Mouse (Mus musculus) hindbrain, embryonic 13.5 days (tissue): ENCODE measurements around the gene Sart3. TPM values are rescaled to one million over a fixed set of nuclear protein-coding genes. Genes with fewer than 3 reads are reported as not detected.
"Not testable (repeated sequence)": the region's sequence is repeated elsewhere in the genome, so short reads cannot be mapped to it uniquely, and the experiment has no call there.

Experiments
- ATAC-seq: fragments of 200-750 bp; cut with Nextera tagmentation; 2 replicates; pipeline ENCODE4 v1.8.0; 2017; ENCODE audit warnings: moderate TSS enrichment; ENCODE audit not compliant: low FRiP score
- H3K27ac ChIP-seq: fragments of 300-500 bp; sonication (generic); 2 replicates; pipeline ENCODE4 v1.5.1; 2015; ENCODE audit warnings: inconsistent platforms, mild to moderate bottlenecking, moderate library complexity
- H3K27me3 ChIP-seq: fragments of 300-500 bp; sonication (generic); 2 replicates; pipeline ENCODE4 v1.6.1; 2015; ENCODE audit warnings: mild to moderate bottlenecking, inconsistent platforms
- H3K36me3 ChIP-seq: fragments of 300-500 bp; sonication (generic); 2 replicates; pipeline ENCODE4 v1.6.1; 2015; ENCODE audit warnings: mild to moderate bottlenecking, inconsistent platforms
- H3K4me1 ChIP-seq: fragments of 300-500 bp; sonication (generic); replicated peaks from 2 replicates; pipeline ENCODE4 v1.6.1; 2015; ENCODE audit warnings: inconsistent platforms
- H3K4me2 ChIP-seq: fragments of 300-500 bp; sonication (generic); 2 replicates; pipeline ENCODE4 v1.6.1; 2015; ENCODE audit warnings: inconsistent platforms, mild to moderate bottlenecking, moderate library complexity
- H3K4me3 ChIP-seq: fragments of 300-500 bp; sonication (generic); 2 replicates; pipeline ENCODE4 v1.5.1; 2015; ENCODE audit warnings: mild to moderate bottlenecking, inconsistent platforms
- H3K9ac ChIP-seq: fragments of 300-500 bp; sonication (generic); 2 replicates; pipeline ENCODE4 v1.6.1; 2015; ENCODE audit warnings: mild to moderate bottlenecking, inconsistent platforms
- H3K9me3 ChIP-seq: fragments of 300-500 bp; sonication (generic); 2 replicates; pipeline ENCODE4 v1.6.1; 2016; ENCODE audit warnings: inconsistent platforms
- WGBS: fragments of 180-500 bp; shearing (Covaris S2); methylation state at CpG from one replicate; pipeline ENCODE4 v1.1.7; 2015; 5-methylcytosine and 5-hydroxymethylcytosine counted together
- polyA plus RNA-seq: library from polyadenylated mRNA; unstranded; fragments of >200 nt; fragmentation: Nextera tagmentation; extraction: Ambion mirVana; gene quantifications from 2 replicates; pipeline ENCODE4 v1.2.1, GENCODE M21; 2015

Sart3 gene
- 44.0 and 46.0 TPM in 2 replicates for polyA plus RNA-seq

DNA sequence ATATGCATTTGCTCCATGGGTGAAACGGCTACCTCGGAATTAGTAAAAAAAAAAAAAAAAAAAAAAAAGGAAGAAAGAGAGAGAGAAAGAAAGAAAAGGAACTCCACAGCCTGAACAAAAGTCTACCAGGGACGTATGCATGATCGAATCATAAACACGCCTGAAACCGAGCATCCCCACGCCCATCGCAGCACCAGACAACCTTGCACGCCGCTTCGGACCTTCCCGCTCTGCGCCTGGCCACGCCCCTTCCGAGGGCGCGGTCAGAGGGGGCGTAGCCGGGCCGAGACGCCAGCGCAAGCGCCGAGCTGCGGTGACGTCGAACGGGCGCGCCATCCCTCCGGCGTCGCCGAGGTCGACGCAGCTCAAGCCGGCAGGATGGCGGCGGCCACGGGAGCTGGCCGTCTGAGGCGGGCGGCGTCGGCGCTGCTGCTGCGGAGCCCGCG lies at the start of gene Sart3, which contains the start of gene Iscu:
Gene Sart3 (minus strand): TSS at position 61 of the 446 bp plus-strand sequence.
Gene Iscu (plus strand): TSS at position 299 of the 446 bp plus-strand sequence.
- peak; percentile 80 for ATAC-seq
- H3K27ac ChIP-seq: peak within 1 kb of the TSS; percentile 99
- no peaks in the 10 kb centered on the region for H3K9me3 ChIP-seq
- H3K36me3 ChIP-seq: peaks cover 49% of the 10 kb centered on the region
- no peaks in the 10 kb centered on the region for H3K27me3 ChIP-seq
- peak within 1 kb of the TSS; percentile 99 for H3K4me3 ChIP-seq
- peaks cover 36% of the 10 kb centered on the region for H3K4me1 ChIP-seq
- under 1% methylated on average over 40 of the region's 49 CpGs for WGBS
- peak within 1 kb of the TSS; percentile 96 for H3K9ac ChIP-seq
- peak within 1 kb of the TSS; percentile 95 for H3K4me2 ChIP-seq

DNA sequence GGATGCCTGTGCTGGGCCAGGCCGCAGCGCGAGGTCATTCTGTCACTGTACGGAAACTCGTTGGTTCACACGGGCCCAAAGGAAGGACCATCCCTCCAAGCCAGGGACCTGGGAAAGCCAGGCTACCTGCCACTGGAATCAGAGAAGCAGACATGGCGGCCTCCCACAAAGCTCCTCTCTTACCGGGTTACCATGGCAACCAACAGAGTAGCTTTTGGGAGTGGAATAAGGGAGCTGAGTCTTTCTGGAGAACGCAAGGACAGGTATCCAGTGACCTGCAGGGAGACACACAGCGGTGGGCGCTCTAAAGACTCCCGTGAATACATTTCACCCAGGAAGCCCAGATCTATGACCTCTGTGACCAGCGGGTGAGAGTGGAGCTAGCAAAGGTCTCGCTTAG lies 46.3 kb upstream of the Sart3 start:
- Histone ChIP-seq H3K27ac (no peak overlapping the region), H3K27me3 (peaks cover 11% of the 10 kb centered on the region; the same call in 1 of the 2 replicates), H3K4me1 (0 out of 2 replicates have a peak, but pooled peaks cover 4% of the 10 kb centered on the region), H3K36me3 (no peaks in the 10 kb centered on the region), H3K4me2 (no peak overlapping the region), H3K9ac (no peak overlapping the region), H3K9me3 (no peaks in the 10 kb centered on the region), H3K4me3 (no peak overlapping the region)
- WGBS: 69% methylated on average over 14 of the region's 14 CpGs
- no peak for ATAC-seq

- H3K36me3 ChIP-seq: no peaks in the 10 kb centered on the region
- H3K27ac ChIP-seq: no peak overlapping the region
- peaks cover 11% of the 10 kb centered on the region; the same call in 1 of the 2 replicates for H3K27me3 ChIP-seq
- 0 out of 2 replicates have a peak, but pooled peaks cover 4% of the 10 kb centered on the region for H3K4me1 ChIP-seq
- peak overlapping the region; percentile 44 for H3K9ac ChIP-seq
- H3K4me2 ChIP-seq: peak overlapping the region; percentile 25; the same call in 1 of the 2 replicates
- 11% methylated on average over 15 of the region's 15 CpGs for WGBS
- H3K4me3 ChIP-seq: no peak overlapping the region
- H3K9me3 ChIP-seq: peaks cover 7% of the 10 kb centered on the region
- no peak for ATAC-seq
Observed at GRCm38 (mm10) chr5:113815638-113816152, 43.4 kb upstream of the Sart3 start.

DNA sequence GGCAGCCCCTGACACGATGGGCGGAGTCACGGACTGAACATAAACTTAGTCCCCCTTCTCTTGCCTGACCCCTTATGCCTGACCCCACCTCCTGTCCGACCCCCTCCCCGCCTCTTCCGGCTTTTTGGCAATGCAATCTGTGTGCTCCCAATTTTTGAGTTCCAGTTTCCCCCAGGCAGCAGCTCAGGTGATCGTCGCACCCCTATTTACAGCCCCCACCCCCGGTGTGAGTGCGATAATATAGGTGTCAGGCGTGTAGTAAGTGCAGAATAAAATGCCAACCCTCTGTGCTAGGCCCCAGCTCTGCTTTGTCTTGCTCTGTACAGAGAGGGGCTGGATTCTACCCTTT lies 42.7 kb upstream of the Sart3 start:
- ATAC-seq: no peak
- Histone ChIP-seq H3K4me1 (0 out of 2 replicates have a peak, but pooled peaks cover 4% of the 10 kb centered on the region), H3K4me3 (no peak overlapping the region), H3K27me3 (peaks cover 11% of the 10 kb centered on the region; the same call in 1 of the 2 replicates), H3K9ac (no peak overlapping the region), H3K9me3 (peaks cover 10% of the 10 kb centered on the region), H3K27ac (no peak overlapping the region), H3K36me3 (no peaks in the 10 kb centered on the region), H3K4me2 (no peak overlapping the region)
- 55% methylated on average over 11 of the region's 11 CpGs for WGBS

GRCm38 (mm10) chr5:113814111-113815040 lies 42.1 kb upstream of the Sart3 start:
- H3K4me3 ChIP-seq: no peak overlapping the region
- no peaks in the 10 kb centered on the region for H3K36me3 ChIP-seq
- H3K4me2 ChIP-seq: no peak overlapping the region
- H3K9me3 ChIP-seq: peaks cover 10% of the 10 kb centered on the region
- H3K4me1 ChIP-seq: 0 out of 2 replicates have a peak, but pooled peaks cover 4% of the 10 kb centered on the region
- H3K27me3 ChIP-seq: peaks cover 11% of the 10 kb centered on the region; the same call in 1 of the 2 replicates
- WGBS: 42% methylated on average over 27 of the region's 27 CpGs
- no peak for ATAC-seq
- no peak overlapping the region for H3K9ac ChIP-seq
- no peak overlapping the region for H3K27ac ChIP-seq

DNA sequence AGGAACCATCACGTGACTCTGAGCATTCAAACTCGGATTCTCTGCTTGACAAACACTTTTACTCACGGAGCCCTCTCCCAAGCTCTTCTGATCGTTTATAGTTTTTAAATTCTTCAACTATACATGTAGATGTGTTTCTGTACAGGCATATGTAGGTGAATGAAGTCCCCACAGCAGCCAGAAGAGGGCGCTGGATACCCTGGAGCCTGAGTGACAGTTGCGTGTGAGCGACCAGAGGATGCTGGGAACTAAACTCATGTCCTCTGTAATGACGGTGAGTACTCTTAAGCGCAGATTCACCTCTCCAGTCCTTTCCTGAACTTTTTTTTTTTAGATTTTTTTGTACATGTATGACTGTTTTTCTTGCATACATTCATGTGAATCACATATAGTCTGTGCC lies 41.3 kb upstream of the Sart3 start:
- 22% methylated on average over 9 of the region's 9 CpGs for WGBS
- H3K9me3 ChIP-seq: peaks cover 10% of the 10 kb centered on the region
- H3K4me3 ChIP-seq: no peak overlapping the region
- H3K9ac ChIP-seq: no peak overlapping the region
- no peak overlapping the region for H3K4me2 ChIP-seq
- 0 out of 2 replicates have a peak, but pooled peaks cover 4% of the 10 kb centered on the region for H3K4me1 ChIP-seq
- peaks cover 11% of the 10 kb centered on the region; the same call in 1 of the 2 replicates for H3K27me3 ChIP-seq
- ATAC-seq: no peak
- H3K27ac ChIP-seq: no peak overlapping the region
- no peaks in the 10 kb centered on the region for H3K36me3 ChIP-seq

- Histone ChIP-seq H3K36me3 (no peaks in the 10 kb centered on the region), H3K27ac (no peak overlapping the region), H3K4me1 (0 out of 2 replicates have a peak, but pooled peaks cover 4% of the 10 kb centered on the region), H3K4me3 (no peak overlapping the region), H3K9me3 (peaks cover 10% of the 10 kb centered on the region), H3K4me2 (no peak overlapping the region), H3K9ac (no peak overlapping the region), H3K27me3 (peaks cover 15% of the 10 kb centered on the region; the same call in 1 of the 2 replicates)
- ATAC-seq: no peak
- WGBS: 98% methylated on average over 2 of the region's 2 CpGs
Observed at GRCm38 (mm10) chr5:113812638-113813037, 40.3 kb upstream of the Sart3 start.

- not testable (repeated sequence) for H3K9me3 ChIP-seq, H3K27ac ChIP-seq, ATAC-seq, H3K4me3 ChIP-seq, H3K4me1 ChIP-seq, H3K9ac ChIP-seq, H3K36me3 ChIP-seq, H3K4me2 ChIP-seq
- peaks cover 16% of the 10 kb centered on the region; the same call in 1 of the 2 replicates for H3K27me3 ChIP-seq
- 23% methylated on average over 11 of the region's 12 CpGs for WGBS
Observed at GRCm38 (mm10) chr5:113811824-113812420, 39.6 kb upstream of the Sart3 start.

DNA sequence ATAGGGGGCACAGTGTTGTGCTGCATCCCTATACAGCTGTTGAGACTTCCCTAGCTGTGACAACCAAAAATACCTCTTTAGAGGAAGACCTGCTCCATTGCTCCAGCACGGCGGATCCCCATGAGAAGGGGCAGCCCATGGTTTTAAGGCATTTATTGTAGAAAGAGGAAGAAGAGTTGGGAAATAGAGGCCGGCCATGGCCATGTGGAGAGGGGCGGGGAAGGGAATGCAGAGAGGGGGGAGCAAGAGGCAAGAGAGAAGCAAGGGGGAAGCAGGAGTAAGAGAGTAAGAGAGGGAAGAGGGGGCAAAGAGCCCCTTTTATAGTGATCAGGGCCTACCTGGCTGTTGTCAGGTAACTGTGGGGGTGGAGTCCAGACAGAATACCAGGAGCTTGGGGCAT lies 37.8 kb upstream of the Sart3 start:
- peaks cover 10% of the 10 kb centered on the region for H3K9me3 ChIP-seq
- no peaks in the 10 kb centered on the region for H3K4me1 ChIP-seq
- H3K27me3 ChIP-seq: peaks cover 18% of the 10 kb centered on the region; the same call in 1 of the 2 replicates
- no peak overlapping the region for H3K4me2 ChIP-seq
- no peaks in the 10 kb centered on the region for H3K36me3 ChIP-seq
- ATAC-seq: no peak
- 96% methylated on average over 4 of the region's 4 CpGs for WGBS
- H3K27ac ChIP-seq: no peak overlapping the region
- no peak overlapping the region for H3K4me3 ChIP-seq
- no peak overlapping the region for H3K9ac ChIP-seq

GRCm38 (mm10) chr5:113808177-113808576 lies 35.9 kb upstream of the Sart3 start:
- 71% methylated on average over 2 of the region's 2 CpGs for WGBS
- Histone ChIP-seq H3K4me2 (no peak overlapping the region), H3K27ac (no peak overlapping the region), H3K4me3 (no peak overlapping the region), H3K9ac (no peak overlapping the region), H3K36me3 (no peaks in the 10 kb centered on the region), H3K27me3 (0 out of 2 replicates have a peak, but pooled peaks cover 7% of the 10 kb centered on the region), H3K9me3 (peaks cover 10% of the 10 kb centered on the region), H3K4me1 (no peaks in the 10 kb centered on the region)
- ATAC-seq: no peak

DNA sequence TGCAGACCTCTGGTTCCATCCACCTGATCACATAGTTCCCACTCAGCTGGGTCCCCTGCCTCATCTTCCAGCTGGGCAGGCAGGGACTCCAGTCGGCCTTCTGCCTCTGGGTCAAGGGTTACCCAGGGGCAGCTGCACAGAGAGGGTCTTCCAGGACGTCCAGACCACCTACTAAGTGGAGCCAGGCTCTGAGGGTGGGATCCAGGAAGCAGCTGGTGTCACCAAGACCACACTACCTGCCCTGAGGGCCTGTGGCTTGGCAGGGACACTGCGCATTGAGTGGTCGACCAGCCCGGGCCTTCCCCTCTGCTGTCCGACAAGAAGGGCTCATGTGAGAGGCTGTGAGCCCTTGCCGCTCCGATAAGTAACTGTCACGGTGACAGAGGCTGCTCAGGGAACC lies 35.4 kb upstream of the Sart3 start:
- no peak for ATAC-seq
- Histone ChIP-seq H3K9me3 (peaks cover 10% of the 10 kb centered on the region), H3K27me3 (0 out of 2 replicates have a peak, but pooled peaks cover 7% of the 10 kb centered on the region), H3K36me3 (no peaks in the 10 kb centered on the region), H3K4me2 (no peak overlapping the region), H3K27ac (no peak overlapping the region), H3K9ac (no peak overlapping the region), H3K4me1 (no peaks in the 10 kb centered on the region), H3K4me3 (no peak overlapping the region)
- WGBS: 73% methylated on average over 9 of the region's 9 CpGs

DNA sequence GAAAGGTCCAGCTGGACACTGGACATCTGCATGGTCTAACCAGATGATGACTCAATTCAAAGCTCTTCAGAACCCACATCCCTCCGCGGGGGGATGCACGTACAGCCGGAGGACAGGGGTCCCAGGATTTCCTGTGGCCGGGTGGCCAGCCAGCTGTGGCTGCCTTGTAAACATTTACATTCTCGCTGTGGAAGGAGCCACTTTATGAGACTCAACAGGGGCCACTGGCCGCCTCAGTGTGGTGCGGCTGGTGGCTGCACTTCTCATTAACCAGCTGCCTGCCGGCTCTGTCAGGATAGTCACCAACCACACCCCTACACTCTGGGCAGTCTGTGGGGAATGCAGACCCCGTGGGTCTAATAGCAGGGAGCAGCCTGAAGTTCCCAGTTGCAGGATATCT lies 34.1 kb upstream of the Sart3 start:
- H3K4me1 ChIP-seq: no peaks in the 10 kb centered on the region
- no peaks in the 10 kb centered on the region for H3K36me3 ChIP-seq
- 0 out of 2 replicates have a peak, but pooled peaks cover 7% of the 10 kb centered on the region for H3K27me3 ChIP-seq
- ATAC-seq: no peak
- H3K9ac ChIP-seq: no peak overlapping the region
- H3K4me3 ChIP-seq: no peak overlapping the region
- 36% methylated on average over 10 of the region's 10 CpGs for WGBS
- H3K9me3 ChIP-seq: peaks cover 8% of the 10 kb centered on the region
- no peak overlapping the region for H3K4me2 ChIP-seq
- no peak overlapping the region for H3K27ac ChIP-seq
